ENCODE assay signal across 1 mouse cellular context in genomic region chr4:119183525-119183924, GRCm38 (mm10).
A peak's percentile ranks its signal among the peaks of the same experiment; 100 is the strongest.
TF ChIP-seq lines count a peak whose summit lies in the region.

No protein-coding gene starts in this region.

TF ChIP-seq in MEL, 35 proteins besides CTCF, POLR2A, EP300 and RAD21:
- TF ChIP-seq MXI1 (IDR thresholded peaks at IDR 0.05; ENCODE audit: low read depth, low read length) (no peak), POLR2AphosphoS2 (IDR thresholded peaks at IDR 0.05; ENCODE audit: low read length) (0 out of 2 replicates have a peak, but pooled peaks have one; percentile 17)
TF ChIP-seq in MEL: peak in this region for 1.
